Mouse (Mus musculus) hindbrain, embryonic 15.5 days (tissue): Measurements from ENCODE around the gene Coq10b. TPM values are rescaled to one million over a fixed set of nuclear protein-coding genes. Genes with fewer than 3 reads are reported as not detected.
"Not testable (repeated sequence)": the region's sequence is repeated elsewhere in the genome, so short reads cannot be mapped to it uniquely, and the experiment has no call there.

Experiments
- ATAC-seq: fragments of 200-750 bp; cut with Nextera tagmentation; 2 replicates; pipeline ENCODE4 v1.8.0; 2017; ENCODE audit warnings: low read depth, moderate number of reproducible peaks, moderate TSS enrichment; ENCODE audit not compliant: low FRiP score
- H3K27ac ChIP-seq: fragments of 300-500 bp; sonication (generic); replicated peaks from 2 replicates; pipeline ENCODE4 v1.5.1; 2015; ENCODE audit warnings: mild to moderate bottlenecking, inconsistent platforms
- H3K27me3 ChIP-seq: fragments of 300-500 bp; sonication (generic); 2 replicates; pipeline ENCODE4 v1.6.1; 2015; ENCODE audit warnings: control low read depth, inconsistent platforms
- H3K36me3 ChIP-seq: fragments of 300-500 bp; sonication (generic); 2 replicates; pipeline ENCODE4 v1.6.1; 2015; ENCODE audit warnings: control low read depth, inconsistent platforms
- H3K4me1 ChIP-seq: fragments of 300-500 bp; sonication (generic); replicated peaks from 2 replicates; pipeline ENCODE4 v1.6.1; 2015; ENCODE audit warnings: control low read depth, inconsistent platforms
- H3K4me2 ChIP-seq: fragments of 300-500 bp; sonication (generic); 2 replicates; pipeline ENCODE4 v1.6.1; 2015; ENCODE audit warnings: moderate library complexity, mild to moderate bottlenecking, inconsistent platforms
- H3K4me3 ChIP-seq: fragments of 300-500 bp; sonication (generic); 2 replicates; pipeline ENCODE4 v1.5.1; 2015; ENCODE audit warnings: mild to moderate bottlenecking, inconsistent platforms
- H3K9ac ChIP-seq: fragments of 300-500 bp; sonication (generic); 2 replicates; pipeline ENCODE4 v1.6.1; 2015; ENCODE audit warnings: inconsistent platforms
- H3K9me3 ChIP-seq: fragments of 300-500 bp; sonication (generic); 2 replicates; pipeline ENCODE4 v1.6.1; 2016; ENCODE audit warnings: control low read depth, inconsistent platforms
- WGBS: fragments of 180-500 bp; shearing (Covaris S2); methylation state at CpG from one replicate; pipeline ENCODE4 v1.1.7; 2015; 5-methylcytosine and 5-hydroxymethylcytosine counted together
- polyA plus RNA-seq: library from polyadenylated mRNA; unstranded; fragments of >200 nt; fragmentation: Nextera tagmentation; extraction: Ambion mirVana; gene quantifications from 2 replicates; pipeline ENCODE4 v1.2.1, GENCODE M21; 2015

Coq10b gene
- polyA plus RNA-seq = 29.2 and 30.1 TPM in 2 replicates

DNA sequence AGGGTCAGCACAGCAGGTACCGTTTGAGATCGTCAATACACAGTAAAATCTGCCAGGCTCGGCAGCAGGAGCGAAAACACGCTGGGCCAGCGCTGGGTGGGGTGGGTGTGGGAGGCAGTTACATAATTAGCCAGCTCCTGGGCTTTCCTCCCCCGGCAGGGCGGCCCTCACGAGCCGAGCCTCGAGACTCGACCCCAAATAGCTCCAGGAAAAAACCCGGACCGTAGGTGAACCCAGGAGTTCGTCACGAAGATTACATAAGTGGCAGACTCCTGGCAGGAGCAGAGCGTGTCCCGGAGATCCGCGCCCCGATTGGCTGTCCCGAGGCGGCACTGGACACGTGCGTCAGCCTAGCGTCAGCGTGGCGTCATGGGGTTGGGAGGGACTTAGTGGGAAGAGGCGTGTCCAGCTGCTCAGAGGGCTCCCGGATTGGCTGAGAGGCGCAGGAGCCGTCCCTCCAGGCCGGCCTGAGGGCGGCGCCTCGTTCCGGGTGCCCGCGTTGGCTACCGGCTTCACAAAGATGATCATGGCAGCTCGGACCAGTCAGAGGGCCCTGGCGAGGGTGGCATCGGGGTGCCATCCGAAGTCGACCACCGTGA is at the start of gene Coq10b:
Gene Coq10b, plus strand, starts transcription at position 416 of the 599 bp plus-strand sequence.
- no peaks in the 10 kb centered on the region for H3K9me3 ChIP-seq
- peak within 1 kb of the TSS; percentile 69 for H3K9ac ChIP-seq
- peak within 1 kb of the TSS; percentile 87 for H3K27ac ChIP-seq
- ATAC-seq = peak; percentile 100
- peak within 1 kb of the TSS; percentile 95 for H3K4me2 ChIP-seq
- 0 out of 2 replicates have a peak, but pooled peaks cover 6% of the 10 kb centered on the region for H3K27me3 ChIP-seq
- H3K36me3 ChIP-seq = no peaks in the 10 kb centered on the region
- H3K4me1 ChIP-seq = peaks cover 17% of the 10 kb centered on the region
- peak within 1 kb of the TSS; percentile 86 for H3K4me3 ChIP-seq
- 0% methylated on average over 46 of the region's 46 CpGs for WGBS

DNA sequence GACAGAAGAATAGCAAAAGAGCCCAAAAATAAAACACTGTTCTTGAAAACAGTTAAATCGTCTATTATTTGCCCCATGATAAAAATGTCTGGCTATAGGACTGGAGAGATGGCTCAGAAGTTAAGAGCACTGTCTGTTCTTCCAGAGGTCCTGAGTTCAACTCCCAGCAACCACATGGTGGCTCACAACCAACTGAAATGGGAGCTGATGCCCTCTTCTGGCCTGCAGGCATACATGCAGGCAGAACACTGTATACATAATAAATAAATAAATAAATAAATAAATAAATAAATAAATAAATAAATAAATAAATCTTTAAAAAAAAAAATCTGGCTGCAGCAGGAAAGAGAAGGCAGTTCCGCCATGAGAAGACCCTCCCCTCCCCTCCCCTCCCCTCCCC is 44.3 kb upstream of the Coq10b start:
- peaks cover 71% of the 10 kb centered on the region for H3K36me3 ChIP-seq

DNA sequence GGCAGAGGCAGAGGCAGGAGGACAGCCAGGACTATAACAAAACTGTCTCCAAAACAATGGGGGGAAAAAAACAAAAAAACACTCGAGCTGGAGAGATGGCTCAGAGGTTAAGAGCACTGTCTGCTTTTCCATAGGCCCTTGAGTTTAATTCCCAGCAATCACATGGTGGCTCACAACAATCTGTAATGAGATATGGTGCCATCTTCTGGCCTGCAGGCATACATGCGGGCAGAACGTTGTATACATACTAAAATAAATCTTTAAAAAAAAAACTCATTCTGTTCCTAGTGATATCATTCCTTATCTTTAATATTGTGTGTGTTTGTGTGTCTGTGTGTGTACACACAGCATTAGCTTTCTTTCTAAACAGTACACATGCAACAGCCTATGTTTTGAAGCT is 40.1 kb upstream of the Coq10b start:
- peaks cover 71% of the 10 kb centered on the region for H3K36me3 ChIP-seq
- WGBS = 59% methylated on average over 3 of the region's 3 CpGs

More for the DNA sequence above, 44.3 kb upstream of the Coq10b start:
- H3K9ac ChIP-seq, H3K27me3 ChIP-seq, H3K4me1 ChIP-seq, H3K4me3 ChIP-seq, H3K9me3 ChIP-seq, ATAC-seq, H3K4me2 ChIP-seq, H3K27ac ChIP-seq: not testable (repeated sequence)
- WGBS = 88% methylated on average over 2 of the region's 2 CpGs

DNA sequence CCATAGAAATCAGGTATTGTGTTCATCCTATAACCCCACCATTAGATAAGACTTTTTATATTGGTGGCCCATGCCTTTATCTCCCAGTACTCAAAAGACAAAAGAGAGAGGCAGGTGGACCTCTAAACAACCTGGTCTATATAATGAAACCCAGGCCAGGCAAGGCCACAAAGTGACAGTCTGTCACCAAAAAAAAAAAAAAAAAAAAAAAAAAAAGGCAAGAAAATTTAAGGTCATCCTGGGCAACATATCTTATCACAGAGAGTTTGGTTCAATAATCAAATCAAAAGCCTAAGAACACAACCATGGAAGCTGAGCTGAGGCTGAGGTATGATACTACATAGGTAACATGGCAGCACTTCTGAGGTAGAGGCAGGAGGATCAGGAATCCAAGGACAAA is 30.7 kb upstream of the Coq10b start:
- Histone ChIP-seq H3K9me3 (no peaks in the 10 kb centered on the region), H3K27ac (no peak overlapping the region), H3K9ac (no peak overlapping the region), H3K36me3 (peaks cover 18% of the 10 kb centered on the region), H3K4me2 (no peak overlapping the region), H3K27me3 (no peaks in the 10 kb centered on the region), H3K4me1 (peaks cover 27% of the 10 kb centered on the region), H3K4me3 (no peak overlapping the region)
- no peak for ATAC-seq

More for the DNA sequence above, 40.1 kb upstream of the Coq10b start:
- no peak for ATAC-seq
- no peaks in the 10 kb centered on the region for H3K4me1 ChIP-seq
- H3K27me3 ChIP-seq = no peaks in the 10 kb centered on the region
- no peak overlapping the region for H3K4me3 ChIP-seq
- H3K4me2 ChIP-seq = no peak overlapping the region
- no peaks in the 10 kb centered on the region for H3K9me3 ChIP-seq
- no peak overlapping the region for H3K9ac ChIP-seq
- no peak overlapping the region for H3K27ac ChIP-seq

DNA sequence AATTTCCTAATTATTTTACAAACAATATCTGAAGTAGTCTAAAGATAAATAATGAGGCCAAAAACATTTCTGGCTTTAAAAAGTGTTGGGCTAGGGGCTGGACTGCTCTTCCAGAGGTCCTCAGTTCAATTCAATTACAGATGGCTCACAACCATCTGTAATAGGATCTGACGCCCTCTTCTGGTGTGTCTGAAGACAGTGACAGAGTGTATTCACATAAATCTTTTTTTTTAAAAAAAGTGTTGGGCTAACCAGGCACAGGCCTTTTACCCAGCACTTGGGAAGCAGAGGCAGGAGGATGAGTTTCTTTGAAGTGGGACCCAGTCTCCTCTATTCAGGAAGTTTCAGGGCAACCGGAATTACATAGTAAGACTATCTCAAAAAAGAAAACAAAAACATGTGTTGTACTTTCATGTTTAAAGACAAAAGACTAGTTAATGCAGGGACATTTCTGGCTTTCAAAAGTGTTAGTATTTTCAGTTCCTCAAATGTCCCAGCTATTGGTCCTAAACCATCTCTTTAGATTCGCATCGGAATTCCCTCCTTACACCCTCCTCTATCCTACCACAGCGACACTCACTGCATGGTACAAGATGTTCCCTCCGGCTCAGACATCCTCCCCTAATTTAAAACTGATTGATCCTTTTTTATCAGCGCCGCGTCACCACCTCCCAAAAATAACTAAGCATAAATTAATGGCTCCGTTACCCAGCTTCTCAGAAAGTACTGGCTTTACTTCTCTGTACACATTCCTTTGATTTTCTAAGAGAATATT is 26.7 kb upstream of the Coq10b start:
- H3K27ac ChIP-seq = peak overlapping the region; percentile 96; the same call in 1 of the 2 replicates
- H3K36me3 ChIP-seq = no peaks in the 10 kb centered on the region
- H3K9ac ChIP-seq = peak overlapping the region; percentile 92
- ATAC-seq = no peak
- H3K4me2 ChIP-seq = peak overlapping the region; percentile 74
- no peaks in the 10 kb centered on the region for H3K27me3 ChIP-seq
- WGBS = 12% methylated on average over 10 of the region's 10 CpGs
- H3K4me1 ChIP-seq = peaks cover 27% of the 10 kb centered on the region
- peak overlapping the region; percentile 83 for H3K4me3 ChIP-seq
- no peaks in the 10 kb centered on the region for H3K9me3 ChIP-seq

DNA sequence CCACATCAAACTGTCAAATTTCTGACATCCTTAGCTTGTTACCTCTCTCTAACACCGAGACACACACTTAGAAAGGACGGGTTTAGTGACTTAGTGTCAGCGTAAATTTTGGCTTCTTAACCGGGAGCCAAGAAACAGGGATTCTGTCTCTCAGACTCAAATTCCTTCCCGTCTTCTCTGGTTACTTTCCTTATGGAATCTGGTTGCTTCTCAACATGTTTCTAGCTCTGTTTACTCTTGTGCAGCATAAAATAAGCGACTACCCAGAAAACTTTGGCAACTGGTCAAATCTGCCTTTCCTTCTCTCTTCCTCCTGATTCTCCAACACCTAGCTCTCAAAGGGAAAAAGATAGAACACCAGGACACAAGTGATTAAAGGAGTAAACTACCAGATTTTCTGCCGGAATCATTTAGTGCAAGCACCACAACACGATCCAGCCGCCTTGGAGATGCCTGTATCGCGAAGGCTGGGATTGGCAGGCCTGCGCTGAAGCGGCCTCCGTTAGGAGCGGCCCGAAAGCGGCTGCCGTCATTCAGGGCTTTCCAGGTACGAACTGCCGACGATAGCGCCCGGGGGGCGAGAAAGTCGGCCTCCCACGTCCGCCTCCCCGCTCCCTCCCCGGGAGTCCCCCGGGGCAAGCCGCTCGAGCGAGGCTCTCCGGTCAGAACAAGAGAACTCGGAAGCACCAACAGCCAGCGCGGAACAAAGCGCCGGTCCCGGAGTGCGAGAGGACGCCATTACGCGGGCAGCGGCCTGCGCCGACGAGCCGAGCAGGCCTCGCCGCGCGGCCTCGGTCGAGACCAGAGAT is 25.9 kb upstream of the Coq10b start:
- under 1% methylated on average over 51 of the region's 55 CpGs for WGBS
- H3K4me3 ChIP-seq = peak overlapping the region; percentile 83
- H3K27ac ChIP-seq = peak overlapping the region; percentile 96
- peak; percentile 77 for ATAC-seq
- H3K9me3 ChIP-seq = no peaks in the 10 kb centered on the region
- no peaks in the 10 kb centered on the region for H3K27me3 ChIP-seq
- peaks cover 27% of the 10 kb centered on the region for H3K4me1 ChIP-seq
- H3K36me3 ChIP-seq = no peaks in the 10 kb centered on the region
- H3K4me2 ChIP-seq = peak overlapping the region; percentile 74
- H3K9ac ChIP-seq = peak overlapping the region; percentile 92

DNA sequence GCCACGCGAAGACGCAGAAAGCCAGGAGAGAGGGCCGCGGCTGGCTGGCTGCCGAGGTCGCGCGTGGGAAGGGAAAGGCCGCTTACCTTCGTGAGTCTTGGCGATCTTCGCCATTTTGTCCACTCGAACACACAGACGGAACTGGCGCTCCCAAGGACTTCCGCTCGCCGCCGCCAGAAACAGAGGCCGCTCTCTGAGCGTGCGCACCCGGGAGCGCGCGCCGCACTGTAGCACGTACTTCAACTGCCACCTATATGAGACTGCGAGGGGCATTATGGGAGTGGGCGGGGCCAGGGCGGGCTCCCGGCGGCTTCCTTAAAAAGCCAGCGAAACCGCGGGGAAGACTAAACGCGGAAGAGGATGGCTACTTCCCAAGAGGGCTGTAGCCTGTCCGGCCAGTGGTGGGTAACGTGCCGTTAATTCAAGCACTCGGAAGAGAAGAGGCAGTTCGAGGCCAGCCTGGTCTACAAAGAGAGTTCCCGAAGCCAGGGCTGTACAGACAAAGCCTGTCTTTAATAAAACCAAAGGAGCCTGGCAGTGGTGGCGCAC is 25.2 kb upstream of the Coq10b start, which contains the start of gene Sf3b1:
Gene Sf3b1, minus strand, starts transcription at position 229 of the 549 bp plus-strand sequence.
- Histone ChIP-seq H3K4me2 (peak within 1 kb of the TSS; percentile 74), H3K27ac (peak within 1 kb of the TSS; percentile 96), H3K27me3 (no peaks in the 10 kb centered on the region), H3K4me3 (peak within 1 kb of the TSS; percentile 83), H3K36me3 (no peaks in the 10 kb centered on the region), H3K4me1 (peaks cover 27% of the 10 kb centered on the region), H3K9ac (peak within 1 kb of the TSS; percentile 92), H3K9me3 (no peaks in the 10 kb centered on the region)
- ATAC-seq = peak; percentile 99
- WGBS = 1% methylated on average over 46 of the region's 46 CpGs

DNA sequence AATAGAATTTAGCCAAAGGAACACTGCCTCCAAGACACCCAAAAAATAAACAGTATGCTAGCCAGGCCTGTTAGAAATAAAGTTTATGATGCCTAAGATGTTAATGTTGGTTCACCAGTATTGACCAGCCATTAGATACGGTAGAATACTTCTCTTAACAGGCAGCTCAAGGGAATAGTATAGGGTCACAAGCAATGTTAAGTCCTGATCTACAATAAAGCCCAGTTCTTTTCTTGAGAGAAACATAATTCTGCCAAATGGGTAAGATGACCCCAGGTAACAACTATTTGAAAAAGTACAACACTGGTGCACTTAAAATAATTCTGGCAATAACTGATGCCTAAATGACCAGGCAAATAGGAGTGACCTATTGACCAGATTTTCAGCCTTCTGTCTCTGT is 24.6 kb upstream of the Coq10b start:
- ATAC-seq = 0 out of 2 replicates have a peak, but pooled peaks have one; percentile 4
- Histone ChIP-seq H3K4me3 (peak overlapping the region; percentile 83), H3K4me2 (peak overlapping the region; percentile 74), H3K9me3 (no peaks in the 10 kb centered on the region), H3K27me3 (no peaks in the 10 kb centered on the region), H3K27ac (peak overlapping the region; percentile 96; the same call in 1 of the 2 replicates), H3K36me3 (no peaks in the 10 kb centered on the region), H3K9ac (no peak overlapping the region), H3K4me1 (peaks cover 24% of the 10 kb centered on the region)
- WGBS = 94% methylated on average over 1 of the region's 1 CpGs

DNA sequence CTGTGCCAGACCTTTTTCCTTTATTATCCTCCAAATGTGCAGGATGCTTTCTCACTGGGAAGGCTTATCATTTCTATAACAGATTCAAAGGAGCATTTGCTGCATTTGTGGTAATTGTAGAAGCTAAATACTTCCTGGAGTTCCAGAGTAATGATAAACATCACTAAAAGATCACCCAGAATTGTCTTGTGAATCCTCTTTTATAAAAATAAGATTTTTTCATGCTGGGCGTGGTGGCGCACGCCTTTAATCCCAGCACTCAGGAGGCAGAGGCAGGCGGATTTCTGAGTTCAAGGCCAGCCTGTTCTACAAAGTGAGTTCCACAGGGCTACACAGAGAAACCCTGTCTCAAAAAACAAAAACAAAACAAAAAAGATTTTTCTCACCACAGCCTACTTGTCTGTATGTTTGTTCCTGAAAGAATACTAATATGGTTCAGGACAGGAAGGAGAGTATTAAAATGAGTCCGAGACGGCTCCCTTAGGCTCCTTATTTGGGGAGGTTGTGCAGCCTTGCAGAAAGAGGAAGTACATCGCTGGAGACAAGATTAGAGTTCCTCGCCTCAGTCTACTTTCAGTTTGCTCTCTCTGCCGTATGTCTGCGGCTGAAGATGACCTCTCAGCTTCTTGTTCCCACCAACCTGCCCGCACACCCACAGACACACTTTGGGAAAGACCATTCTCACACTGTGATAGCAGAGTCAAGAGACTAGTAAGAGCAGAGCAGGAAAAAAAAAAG is 23.9 kb upstream of the Coq10b start:
- H3K27ac ChIP-seq = no peak overlapping the region
- WGBS = 91% methylated on average over 11 of the region's 11 CpGs
- H3K4me3 ChIP-seq = no peak overlapping the region
- H3K9me3 ChIP-seq = no peaks in the 10 kb centered on the region
- H3K36me3 ChIP-seq = no peaks in the 10 kb centered on the region
- H3K4me1 ChIP-seq = peaks cover 19% of the 10 kb centered on the region
- H3K27me3 ChIP-seq = no peaks in the 10 kb centered on the region
- H3K4me2 ChIP-seq = no peak overlapping the region
- ATAC-seq = no peak
- no peak overlapping the region for H3K9ac ChIP-seq

DNA sequence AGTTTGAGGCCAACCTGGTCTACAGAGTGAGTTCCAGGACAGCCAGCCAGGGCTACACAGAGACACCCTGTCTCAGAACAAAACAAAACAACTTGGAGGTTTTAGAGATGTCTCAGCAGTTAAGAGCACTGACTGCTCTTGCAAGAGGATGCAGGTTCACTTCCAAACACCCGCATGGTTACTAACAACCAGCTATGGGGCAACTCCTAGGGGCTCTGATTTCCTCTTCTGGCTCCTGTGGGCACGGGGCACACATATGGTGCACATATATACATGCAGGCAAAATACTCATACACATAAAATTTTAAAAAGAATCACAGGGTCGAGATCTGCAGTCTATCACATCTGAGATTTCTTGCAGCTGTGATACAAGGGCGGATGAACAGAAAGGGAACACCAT is 23.1 kb upstream of the Coq10b start:
- no peak for ATAC-seq
- H3K36me3 ChIP-seq = no peaks in the 10 kb centered on the region

More for the DNA sequence above, 23.1 kb upstream of the Coq10b start:
- Histone ChIP-seq H3K9ac (no peak overlapping the region), H3K4me3 (no peak overlapping the region), H3K27me3 (no peaks in the 10 kb centered on the region), H3K9me3 (no peaks in the 10 kb centered on the region), H3K4me1 (peaks cover 12% of the 10 kb centered on the region), H3K4me2 (no peak overlapping the region), H3K27ac (no peak overlapping the region)
- 78% methylated on average over 4 of the region's 4 CpGs for WGBS
